Mouse (Mus musculus) adrenal gland, adult 18-20 months (tissue): ENCODE results near the gene Sox5. TPM values are rescaled to one million over a fixed set of nuclear protein-coding genes. Genes with fewer than 3 reads are reported as not detected.

Experiments used
- DNase-seq, 2 experiments: peaks; one replicate each; pipeline ENCODE4 v3.0.0; 2021 to 2022; ENCODE audit warnings: low spot score in 2 of 2
- total RNA-seq, 2 experiments: library from RNA; stranded (reverse); gene quantifications; 1 replicate in 1 of 2; 2 replicates in 1 of 2; pipeline ENCODE4 v1.2.3; 2021

The Sox5 gene
- total RNA-seq, 2 experiments from 2014 or later: 10.9 to 16.5 TPM

DNA sequence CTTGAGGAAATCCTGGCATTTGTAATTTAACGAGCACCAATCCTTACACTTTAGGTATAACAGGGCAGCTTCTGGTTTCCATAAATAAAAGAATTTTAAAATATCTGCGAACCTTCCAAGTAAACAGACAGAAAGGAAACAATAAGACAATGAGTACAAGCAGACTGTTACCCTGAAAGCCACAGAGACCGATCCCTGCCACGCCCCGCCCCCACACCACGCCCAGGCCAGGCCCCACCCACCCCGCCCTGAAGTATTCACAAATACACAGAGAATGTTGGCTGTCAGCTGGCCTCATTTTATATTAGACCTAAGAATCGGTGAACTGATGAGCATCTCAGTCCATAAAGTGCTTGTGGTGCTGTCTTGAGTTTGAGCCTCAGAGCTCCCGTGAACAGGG is 117.0 kb downstream of the Sox5 start:
- DNase-seq: no peak

DNA sequence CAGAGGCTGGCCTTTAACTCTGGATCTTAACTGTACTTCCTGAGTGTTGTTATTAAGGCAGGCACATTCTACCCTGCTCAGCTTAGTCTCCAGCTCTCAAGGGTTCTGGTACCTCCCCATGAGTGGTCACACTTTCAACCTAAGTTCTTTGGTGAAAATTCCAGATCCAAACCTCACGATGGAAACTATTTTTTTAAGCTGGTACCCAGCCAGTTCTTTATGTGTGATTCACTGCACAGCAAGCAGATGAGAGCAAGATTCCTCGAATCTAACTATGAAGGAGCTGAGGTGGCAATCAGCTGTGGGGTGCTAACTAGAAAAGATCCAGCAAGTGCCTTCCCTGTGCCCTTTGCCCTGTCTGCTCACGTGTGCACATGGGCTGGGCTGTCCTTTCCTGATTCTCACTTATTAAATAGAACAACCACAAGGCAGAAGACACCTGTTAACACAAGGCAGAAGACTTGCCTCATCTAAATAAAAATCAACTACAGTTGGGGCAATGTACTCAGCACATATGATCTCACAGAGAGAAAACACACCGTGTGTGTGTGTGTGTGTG is 118.2 kb downstream of the Sox5 start:
- no peak for DNase-seq

DNA sequence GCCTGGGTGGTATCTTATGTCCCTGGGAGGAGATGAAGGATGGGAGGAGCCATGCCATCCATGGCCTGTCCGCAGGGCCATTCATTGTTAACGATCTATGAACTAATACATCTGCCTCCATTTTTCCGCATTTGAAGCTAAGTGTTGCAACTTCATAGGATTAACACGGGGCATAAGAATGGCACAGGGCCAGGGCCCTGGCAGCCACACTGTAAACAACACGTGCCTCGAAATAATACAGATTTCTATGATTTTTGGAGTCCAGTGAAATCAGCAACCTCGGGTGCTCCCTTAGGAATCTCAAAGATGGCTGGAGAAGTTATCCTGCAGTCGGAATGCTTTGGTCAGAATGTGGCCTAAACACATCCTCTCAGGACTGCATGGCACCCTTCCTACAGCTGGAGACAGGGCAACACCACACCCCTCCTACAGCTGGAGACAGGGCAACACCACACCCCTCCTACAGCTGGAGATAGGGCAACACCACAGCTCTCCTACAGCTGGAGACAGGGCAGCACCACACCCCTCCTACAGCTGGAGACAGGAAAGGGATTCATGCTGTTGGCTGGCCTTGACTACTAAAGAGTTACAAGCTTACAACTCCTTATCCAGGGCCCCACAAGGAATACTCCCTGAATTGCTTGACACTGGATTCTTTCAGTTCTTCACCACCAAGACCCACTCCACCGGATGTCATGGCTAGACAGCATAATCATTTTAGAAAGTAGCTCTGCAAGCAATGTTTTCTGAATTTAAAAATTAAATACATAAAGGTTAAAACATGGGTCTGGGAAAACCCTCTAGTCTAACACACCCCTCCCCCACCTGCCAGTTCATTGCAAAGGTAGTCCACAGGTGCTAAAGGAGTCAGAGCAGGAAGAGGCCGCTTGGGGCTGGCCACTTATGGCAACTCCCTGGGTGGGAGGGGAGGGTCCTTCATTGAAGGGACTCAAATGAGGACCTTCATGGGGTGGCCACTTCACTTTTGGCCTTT is 122.4 kb downstream of the Sox5 start:
- no peak for DNase-seq

DNA sequence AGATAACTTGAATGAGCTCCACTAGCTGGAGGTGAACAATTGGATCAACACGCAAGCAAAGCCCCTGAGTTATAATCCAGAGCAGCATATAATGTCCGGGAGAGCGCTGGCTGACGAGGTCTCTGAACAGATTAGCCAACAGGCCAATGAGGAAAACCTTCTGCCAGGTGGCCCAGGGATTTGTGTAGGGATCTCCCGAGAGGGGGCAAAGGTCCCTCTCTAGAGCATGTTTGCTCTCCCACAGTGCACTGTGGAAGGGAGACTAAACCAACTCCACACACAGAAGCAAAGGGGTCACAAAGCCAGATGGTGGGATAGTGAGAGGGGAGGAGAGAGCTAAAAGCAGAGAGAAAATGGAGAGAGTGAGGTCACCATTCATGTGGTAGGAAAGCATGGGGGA is 128.9 kb downstream of the Sox5 start:
- DNase-seq: no peak

DNA sequence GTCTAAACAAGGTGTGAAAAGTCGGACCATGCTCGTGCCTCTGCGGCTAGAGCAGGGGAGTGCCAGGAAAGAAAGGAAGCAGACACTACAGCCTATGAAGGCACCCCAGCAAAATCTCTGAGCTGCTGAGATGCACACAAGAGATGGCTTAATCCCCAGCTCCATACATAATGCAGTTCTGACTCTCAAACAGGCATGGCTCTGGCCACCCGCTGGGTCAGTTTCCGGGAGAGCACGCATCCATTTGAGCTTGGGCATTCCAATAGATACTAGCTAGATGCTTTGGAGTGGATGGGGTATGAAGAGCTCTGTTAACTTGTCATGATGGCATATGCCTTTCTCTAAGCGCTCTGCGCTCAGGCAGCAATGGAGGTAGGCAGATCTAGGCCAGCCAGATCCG is 132.9 kb downstream of the Sox5 start:
- no peak for DNase-seq

DNA sequence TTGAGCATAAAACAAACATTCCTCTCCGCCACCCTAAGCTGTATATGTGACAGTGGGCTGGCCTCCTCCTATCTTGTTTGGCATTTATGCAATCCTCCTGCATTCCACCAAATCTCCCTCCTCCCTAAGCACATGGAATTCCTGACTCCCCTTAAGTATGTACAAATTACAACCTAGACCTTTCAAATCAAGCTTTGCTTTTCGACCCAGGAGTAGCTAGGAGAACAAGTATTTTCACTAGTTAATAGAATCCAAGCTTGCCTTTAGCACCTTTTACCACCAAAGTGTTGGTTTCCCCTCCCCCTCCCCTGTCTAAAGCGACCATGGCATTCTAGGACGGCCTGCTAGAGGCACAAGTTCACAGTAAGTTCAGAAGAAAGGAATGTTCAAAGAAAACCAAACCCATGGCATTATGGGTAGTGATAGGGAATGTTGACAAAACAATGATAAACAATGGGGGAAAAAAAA is 133.6 kb downstream of the Sox5 start:
- DNase-seq: no peak

DNA sequence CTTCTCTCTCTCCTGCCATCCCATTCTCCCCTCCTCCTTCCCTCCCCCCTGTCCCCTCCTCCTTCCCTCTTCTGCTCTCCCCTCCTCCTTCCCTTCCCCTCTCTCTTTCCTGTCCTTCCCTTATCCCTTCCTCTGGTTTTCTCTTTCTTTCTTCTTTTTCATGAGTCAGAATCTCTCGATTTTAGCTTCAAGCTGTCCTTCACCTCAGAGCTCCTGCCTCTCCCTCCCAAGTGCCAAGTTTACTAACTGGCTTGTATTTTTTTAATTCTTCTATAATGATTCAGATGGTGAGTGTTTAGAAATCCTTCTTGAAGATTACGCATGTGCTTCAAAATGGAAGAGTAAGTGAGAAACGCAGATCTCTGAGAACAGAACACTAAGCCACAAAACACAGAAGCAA is 135.4 kb downstream of the Sox5 start:
- no peak for DNase-seq

DNA sequence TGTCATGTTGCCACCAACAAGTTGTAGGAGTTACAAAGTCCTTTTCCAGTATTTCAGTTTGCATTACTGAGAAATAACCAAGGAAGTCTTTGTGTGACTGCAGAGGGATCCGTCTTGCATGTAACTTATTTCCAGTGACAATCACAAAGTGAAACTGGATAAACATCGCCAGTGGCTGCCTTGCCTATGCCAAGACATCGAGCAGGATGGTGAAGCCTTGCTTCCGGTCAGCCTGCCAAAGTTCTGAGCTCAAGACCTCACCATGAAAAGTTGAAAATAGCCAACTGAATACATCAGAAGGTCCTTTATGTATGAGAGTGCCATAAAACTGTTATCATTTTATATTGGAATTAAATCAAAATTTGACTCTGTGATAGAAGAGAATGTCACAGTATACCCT is 136.0 kb downstream of the Sox5 start:
- DNase-seq: no peak

DNA sequence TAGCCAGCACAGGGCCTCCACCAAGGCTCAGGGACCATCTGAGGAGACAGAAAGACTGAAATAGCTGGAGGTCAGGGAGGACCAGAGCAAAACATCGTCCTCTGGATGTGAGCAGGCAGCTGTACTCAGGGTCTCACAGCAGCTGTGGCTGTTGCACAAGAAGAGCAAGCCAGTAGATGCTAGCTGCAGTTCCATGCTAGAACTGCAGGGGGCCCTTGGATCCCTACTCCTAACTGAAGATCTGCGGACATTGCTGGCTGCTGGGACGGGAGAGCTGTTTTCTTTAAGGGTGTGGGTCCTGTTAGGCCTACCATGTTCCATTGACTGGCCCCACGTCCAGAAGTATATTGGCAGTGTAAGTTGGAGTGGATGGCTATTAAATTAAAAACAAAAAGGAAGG is 137.1 kb downstream of the Sox5 start:
- peak; percentile 37 to 52 for DNase-seq

DNA sequence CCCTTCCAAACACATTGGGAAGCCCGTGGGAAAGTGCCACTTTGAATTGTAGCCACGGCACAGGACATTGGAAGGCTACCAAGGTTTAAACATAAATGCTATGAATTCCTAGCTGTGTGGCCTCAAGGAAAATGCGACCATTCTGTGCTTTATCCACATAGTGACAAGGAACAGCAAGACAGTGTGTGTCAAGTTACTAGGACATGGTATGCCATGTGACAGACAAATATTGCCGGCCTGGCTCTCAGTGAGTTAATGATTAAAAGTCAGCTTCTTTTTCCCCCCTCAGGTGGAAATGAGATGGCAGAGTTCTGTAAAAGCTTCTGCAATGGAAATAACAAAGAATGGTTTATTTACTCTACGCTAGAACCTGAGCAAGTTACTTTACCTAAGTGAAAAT is 138.2 kb downstream of the Sox5 start:
- no peak for DNase-seq

DNA sequence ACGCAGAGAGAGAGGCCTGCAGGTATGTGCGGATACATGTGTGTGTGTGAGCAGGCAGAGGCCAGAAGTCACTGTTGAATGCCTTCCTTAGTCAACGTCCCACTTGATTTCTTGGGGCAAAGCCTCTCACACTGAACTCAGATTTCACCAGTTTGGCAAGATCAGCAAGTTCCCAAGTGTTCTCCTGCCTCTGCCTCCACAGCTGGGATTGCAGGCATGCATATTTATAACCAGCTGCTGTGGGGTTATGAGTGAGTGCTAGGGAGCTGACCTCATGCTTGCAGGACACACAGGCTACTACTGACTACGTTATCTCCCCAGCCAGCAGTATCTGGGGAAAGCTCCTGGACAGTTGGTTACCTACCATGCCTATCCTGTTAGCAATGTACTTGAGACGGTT is 139.9 kb downstream of the Sox5 start:
- no peak for DNase-seq

DNA sequence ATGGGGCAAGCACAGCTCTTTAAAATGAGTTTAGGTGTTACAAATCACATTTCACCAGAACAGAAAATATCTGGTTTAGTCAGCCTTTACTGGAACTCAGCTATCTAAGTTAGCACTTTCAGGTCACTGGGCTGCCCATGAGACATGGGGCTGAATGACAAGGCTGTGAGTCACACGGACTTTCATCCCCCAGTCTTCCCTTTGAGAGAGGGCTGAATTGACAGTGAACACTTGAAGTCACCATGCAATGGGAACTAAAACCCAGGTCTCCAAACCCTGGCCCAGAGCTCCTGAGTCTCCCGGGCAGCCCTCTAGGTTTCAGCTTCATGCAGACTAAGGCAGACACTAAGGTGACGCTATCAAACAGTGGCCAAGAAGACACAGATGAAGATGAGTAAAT is 141.2 kb downstream of the Sox5 start:
- no peak for DNase-seq

DNA sequence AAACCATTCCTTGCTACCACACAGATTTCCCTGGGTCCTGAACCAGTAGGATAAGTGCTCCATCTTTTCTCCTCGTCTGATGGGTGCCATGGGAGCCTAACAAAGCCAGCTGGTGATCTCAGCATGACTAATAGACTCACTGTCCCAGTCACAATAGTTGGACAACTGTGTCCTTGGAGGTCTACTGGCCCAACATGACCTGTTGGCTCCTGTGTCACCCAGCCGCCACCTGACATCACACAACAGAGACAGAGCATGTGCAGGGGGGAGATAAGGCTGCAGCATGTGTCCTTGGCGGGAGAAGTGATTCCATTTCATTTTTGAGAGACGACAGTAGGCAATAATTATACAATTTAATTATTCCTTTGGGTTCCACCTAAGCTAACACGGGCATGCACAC is 143.2 kb downstream of the Sox5 start:
- peak in 1 of 2 experiments; percentile 27 for DNase-seq

DNA sequence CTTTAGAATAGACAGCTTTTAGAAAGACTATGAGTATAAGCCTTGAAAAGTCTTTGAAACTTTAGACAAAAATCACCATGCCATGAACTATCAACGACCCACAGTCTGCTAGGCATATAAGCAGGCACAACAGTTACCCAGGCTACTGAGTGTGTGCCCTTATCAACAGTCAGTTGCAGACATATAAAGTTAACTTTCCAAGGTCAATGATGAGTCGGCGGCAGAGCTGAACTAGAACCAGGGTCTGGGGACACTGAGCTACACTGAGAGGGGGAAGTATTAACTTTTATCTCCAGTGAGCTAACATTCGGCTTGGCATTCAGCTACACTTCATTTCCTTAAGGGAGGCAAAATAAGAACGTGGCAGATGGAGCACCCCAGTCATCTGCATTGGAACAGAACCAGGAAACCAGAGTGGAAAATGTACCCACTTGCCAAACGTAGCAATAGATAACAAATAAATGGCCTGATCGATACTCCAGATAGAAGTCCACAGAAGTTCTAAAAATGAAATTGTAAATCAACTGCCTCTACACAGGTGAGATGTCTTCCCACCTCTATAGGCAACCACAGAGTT is 154.2 kb downstream of the Sox5 start:
- no peak for DNase-seq

DNA sequence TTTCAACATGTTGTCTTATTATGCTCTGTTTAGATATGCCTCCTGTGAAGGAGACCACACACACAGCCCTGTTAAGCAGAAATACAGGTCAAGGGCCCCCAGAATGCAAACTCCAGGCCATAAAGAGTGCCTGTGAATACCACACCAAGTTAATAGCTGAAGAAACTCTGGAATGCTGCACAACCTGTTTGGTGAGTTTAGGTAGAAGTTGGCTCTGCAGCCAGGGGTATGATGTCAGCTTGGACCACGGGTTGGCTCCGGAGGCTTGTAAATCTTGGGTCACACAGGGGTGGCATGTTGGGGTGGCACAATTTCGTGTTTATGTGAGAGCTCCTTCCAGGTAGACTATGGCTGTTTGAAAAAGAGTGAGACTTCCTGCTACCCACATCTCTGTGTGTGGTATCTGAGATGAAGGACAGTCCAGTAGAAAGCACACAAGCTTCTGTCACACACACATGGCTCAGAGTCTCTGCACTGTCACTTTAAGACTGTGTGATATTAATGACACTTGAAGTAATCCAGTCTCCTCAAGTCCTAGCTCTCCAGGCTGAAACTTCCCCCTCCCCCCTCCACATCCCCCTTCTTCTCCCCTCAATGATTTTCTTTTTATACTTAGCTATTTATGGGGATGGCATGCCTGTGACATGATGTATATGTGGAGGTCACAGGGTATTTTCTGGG is 160.5 kb downstream of the Sox5 start:
- no peak for DNase-seq

DNA sequence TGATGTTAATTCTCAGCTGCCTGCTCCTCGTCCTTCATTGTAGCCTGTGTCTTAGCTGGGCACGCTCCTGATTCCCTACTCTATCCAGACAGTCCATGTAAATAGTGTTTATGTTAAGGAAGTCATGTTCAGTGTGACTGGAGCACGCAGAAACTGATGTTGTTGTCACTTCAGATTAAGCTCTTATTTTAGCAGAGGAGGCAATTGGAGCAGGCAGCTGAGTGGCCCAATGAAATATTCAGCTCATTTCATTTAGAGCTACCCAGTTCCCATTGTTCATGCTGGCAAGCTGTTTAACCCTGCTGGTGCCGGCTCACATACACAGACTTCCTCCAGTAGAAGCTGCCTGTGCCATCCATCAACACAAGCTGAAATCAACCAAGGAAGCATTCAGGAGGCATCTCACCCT is 170.4 kb downstream of the Sox5 start:
- DNase-seq: no peak

DNA sequence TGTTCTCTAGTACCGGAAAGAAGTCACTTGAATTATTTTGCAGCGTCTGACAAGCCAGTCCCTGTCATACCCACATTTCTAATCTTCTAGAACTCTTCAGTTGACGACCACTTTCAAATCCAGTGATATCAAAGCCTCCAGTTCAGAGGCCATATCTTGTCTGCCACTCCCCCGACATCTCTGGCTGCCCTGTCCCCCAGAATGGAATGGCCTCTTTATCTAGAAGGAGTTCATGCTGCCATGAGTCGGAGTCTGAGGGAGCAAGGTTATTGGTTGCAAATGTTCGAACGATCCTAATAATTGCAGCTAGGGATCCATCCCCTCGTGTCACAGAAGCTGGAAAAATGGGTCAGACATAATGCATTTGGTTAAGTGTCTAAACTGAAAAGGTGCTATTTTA is 170.9 kb downstream of the Sox5 start:
- DNase-seq: no peak

DNA sequence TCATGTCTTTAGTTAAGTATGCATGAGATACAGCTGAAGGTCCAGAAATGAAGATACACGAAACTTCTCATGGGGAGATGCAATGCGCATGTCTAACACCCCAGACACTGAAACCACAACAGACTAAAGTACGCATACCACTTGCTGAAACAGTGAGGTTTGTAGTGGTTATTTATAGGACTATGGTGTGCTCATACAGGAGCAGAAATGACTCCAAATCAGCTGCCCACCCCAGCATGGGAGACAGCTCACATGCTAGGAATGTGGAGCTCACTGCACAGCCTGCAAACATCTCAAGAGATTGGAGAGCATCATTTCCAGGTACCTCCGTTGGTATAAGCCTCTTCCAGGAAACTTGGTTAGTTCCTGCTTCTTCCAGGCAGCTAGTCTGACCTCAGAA is 178.9 kb downstream of the Sox5 start:
- DNase-seq: no peak

DNA sequence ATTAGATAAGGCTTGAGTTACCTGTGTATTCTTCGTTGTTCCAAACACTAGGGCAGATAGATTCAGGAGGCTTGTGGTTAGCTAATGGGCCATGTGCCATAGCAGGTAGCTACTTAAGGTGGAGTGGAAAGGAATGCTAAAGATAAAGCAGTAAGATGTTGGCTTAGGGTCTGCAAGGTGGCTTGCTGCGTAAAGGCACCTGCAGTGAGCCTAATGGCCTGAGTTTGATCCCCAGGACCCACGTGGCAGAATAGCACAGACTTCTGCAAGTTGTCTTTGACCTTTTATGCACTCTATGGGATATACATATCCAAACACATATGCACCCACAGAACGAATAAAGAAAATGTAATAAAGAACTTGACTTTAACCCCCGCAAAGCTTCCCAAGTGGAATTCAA is 181.4 kb downstream of the Sox5 start:
- no peak for DNase-seq

DNA sequence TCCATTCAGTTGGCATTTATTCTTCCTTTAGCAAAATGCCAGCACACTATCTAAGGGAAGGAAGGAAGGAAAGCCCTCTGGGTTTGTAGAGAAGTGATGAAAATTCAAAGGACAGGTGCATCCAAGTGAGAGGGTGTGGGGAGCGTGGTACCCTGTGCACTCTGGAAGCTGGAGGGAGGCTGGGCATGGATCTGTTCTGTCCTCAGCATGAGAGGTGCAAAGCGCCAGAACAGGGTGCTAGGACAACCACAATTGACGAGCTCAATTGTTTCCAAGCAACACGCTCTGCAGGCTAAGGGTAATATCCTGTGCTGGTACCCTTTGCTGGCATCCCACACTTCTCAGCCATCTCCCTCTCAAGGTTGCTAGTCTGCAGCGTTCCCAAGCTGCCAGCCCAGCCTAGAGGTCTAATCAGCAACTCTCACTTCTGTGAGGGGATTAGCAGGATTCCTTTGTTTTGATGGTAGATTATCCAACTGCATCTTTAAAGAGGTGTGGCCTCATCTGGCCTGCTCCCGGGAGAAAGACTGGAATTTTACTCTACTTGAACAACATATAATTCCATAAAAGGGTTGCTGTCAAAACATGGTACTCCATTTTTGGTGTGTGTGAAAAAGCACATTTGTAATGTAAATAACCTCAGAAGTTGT is 183.3 kb downstream of the Sox5 start:
- DNase-seq: no peak

DNA sequence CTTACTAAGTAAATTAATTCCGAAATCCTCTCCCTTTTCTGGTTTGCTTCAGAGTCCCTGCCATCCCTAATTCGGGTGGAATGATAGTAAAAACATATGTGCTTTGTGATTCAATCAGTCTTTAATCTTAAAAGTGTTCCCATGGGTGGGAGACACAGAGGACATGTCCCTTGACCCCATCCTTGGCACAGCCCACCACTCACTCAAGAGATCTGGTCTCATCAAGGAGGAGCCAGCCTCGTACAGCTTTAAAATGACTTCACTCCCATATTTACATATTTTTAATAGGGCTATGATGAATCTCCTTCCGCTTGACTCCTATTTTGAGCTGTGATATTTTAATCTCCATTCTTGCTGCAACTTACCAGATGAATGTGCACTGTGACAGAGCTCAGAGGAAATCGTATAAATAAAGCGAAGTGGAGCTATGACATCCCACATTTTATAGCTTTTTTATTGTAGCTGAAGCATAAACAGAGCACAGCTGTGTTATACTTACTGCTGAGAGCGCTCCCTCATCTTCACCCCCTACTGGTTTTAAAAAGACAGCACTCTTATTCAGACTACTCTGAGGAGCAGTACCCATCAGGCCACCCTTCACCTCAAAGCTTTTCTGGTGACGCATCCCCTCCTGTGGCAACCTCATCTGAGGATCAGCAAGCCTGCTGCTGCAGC is 185.1 kb downstream of the Sox5 start:
- DNase-seq: no peak
